Mouse (Mus musculus): ENCODE measurements around the gene Trpv2.

DNA sequence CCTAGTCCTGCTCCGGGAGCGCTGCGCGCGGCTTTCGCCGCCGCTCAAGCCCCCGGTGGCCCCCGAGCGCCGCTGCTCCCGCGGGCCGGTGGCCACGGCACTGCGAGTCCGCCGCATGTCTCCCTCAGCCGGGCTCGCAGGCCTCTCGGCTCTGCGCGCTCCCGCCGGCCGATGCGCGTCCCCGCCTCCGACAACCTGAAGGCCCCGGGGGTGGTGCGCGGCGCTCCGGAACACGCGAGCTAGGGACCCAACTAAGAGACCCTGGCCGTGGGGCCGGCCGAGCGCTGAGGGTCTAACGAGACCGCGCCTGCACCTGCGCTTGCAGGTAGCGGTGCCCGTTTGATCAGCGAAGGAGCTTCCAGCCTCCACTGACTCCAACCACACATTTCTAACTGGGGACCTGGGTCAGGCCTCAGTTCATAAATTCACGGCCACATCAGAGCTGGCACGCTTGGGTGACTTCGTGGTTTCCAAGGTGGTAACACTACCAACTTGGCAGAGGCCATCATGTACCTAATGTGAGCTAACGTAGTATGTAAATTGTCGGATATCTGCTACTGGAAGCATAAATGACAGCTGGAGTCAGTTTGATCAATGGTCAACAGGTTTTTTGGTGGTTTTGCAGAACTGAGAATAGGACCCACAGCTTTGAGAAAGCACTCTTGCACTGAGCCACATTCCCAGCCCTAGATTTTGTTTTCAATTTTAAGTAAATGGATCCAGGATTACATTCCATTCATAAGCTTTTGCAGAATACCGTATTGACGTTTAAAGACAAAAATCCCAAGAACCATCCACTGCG, 35.0 kb upstream of the Trpv2 start, which contains the start of gene Cenpv:
- TF ChIP-seq CTCF (conservative IDR thresholded peaks at IDR 0.05; ENCODE audit: low read length) = no peak
- no peak for TF ChIP-seq POU5F1 (IDR thresholded peaks at IDR 0.05; ENCODE audit: borderline replicate concordance, low read length)
- no peak for TF ChIP-seq NANOG (IDR thresholded peaks at IDR 0.05; ENCODE audit: borderline replicate concordance, low read length)
